Mouse (Mus musculus): ENCODE results near the gene Ccdc88b. TPM values are rescaled to one million over a fixed set of nuclear protein-coding genes. Genes with fewer than 3 reads are reported as not detected.

The Ccdc88b gene
- polyA plus RNA-seq, 1 experiment from 2014 or later = 0.37 TPM

DNA sequence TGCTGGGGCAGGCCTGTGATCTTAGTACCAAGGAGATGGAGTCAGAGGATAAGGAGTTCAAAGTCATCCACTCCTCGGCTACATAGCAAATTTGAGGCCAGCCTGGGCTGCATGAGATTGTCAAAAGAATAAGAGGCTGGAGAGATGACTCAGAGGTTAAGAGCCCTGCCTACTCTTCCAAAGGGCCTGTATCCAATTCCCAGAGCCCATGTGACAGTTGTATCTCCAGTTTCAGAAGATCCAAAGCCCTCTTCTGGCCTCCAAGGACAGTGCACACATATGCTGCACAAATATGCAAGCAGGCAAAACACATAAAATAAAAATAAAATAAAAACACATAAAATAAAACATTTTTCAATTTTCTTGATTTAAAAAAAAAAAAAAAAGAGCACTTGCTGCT lies 16.2 kb upstream of the Ccdc88b start:
- DNase-seq (ENCODE audit: low spot score) = no peak
- H3K27ac ChIP-seq = no peak overlapping the region
- H3K36me3 ChIP-seq = no peaks in the 10 kb centered on the region
- WGBS = 85% methylated on average over 1 of the region's 1 CpGs
- H3K9me3 ChIP-seq = no peaks in the 10 kb centered on the region
- H3K4me1 ChIP-seq (replicated peaks) = peaks cover 3% of the 10 kb centered on the region
- no peaks in the 10 kb centered on the region for H3K27me3 ChIP-seq (ENCODE audit: insufficient read depth, poor library complexity, severe bottlenecking)
- no peak overlapping the region for H3K4me3 ChIP-seq

DNA sequence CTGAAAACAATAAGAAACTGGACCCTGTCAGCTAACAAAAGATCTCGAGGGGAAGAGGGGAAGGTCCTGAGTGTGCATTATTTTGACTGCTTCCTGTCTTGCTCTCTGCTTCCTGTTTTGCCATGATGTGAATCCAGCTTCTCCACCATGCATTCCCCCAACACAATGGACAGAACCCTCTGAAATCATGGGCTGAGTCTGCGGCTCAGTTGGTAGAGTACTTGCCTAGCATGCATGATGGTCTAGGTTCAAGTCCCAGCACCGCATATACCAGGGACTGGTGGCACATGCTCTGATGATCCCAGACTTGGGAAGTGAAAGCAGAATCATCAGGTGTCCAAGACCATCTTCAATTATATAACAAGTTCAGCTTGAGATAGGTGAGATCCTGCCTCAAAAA lies 14.7 kb upstream of the Ccdc88b start:
- H3K4me3 ChIP-seq = no peak overlapping the region
- H3K27ac ChIP-seq = no peak overlapping the region
- H3K36me3 ChIP-seq = no peaks in the 10 kb centered on the region
- no peaks in the 10 kb centered on the region for H3K9me3 ChIP-seq
- peaks cover 5% of the 10 kb centered on the region for H3K4me1 ChIP-seq (replicated peaks)
- H3K27me3 ChIP-seq (ENCODE audit: insufficient read depth, poor library complexity, severe bottlenecking) = no peaks in the 10 kb centered on the region
- no peak for DNase-seq (ENCODE audit: low spot score)
- 79% methylated on average over 3 of the region's 3 CpGs for WGBS

DNA sequence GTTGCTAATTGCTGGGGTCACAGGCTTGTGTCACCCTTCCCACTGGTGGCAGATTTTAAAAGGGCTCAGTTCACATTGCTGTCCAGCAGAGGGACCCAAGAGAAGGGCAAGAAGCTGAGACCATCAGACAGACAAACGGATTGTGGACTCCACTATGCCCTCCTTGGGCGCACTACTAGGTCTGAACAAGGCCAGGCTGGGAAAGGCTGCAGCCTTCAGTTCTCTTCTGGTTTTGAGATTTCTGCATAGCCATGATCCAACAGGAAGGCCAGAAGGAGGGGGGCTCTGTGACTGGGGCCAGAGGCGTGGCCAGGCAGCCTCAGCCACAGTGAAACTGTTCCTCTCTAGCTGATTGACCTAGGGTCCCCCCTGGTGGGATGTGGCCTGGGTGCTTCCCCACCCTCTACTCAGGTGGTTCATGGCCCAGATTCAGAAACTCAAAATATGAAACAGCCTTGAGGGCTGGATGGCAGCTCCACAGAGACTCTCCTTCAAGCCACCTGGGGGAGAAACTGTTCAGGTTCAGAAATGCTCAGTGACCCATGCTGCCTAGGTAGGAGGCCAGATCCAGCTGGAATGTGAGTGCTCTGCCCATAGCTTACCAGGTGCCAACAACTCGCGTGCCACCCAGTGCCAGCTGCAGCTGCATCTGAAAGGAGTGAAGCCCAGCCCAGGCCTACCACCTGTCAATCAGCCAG lies 13.7 kb upstream of the Ccdc88b start:
- WGBS = 56% methylated on average over 5 of the region's 5 CpGs
- H3K27me3 ChIP-seq (ENCODE audit: insufficient read depth, poor library complexity, severe bottlenecking) = no peaks in the 10 kb centered on the region
- no peaks in the 10 kb centered on the region for H3K9me3 ChIP-seq
- no peaks in the 10 kb centered on the region for H3K36me3 ChIP-seq
- H3K27ac ChIP-seq = no peak overlapping the region
- H3K4me1 ChIP-seq (replicated peaks) = peaks cover 5% of the 10 kb centered on the region
- no peak overlapping the region for H3K4me3 ChIP-seq
- no peak for DNase-seq (ENCODE audit: low spot score)

DNA sequence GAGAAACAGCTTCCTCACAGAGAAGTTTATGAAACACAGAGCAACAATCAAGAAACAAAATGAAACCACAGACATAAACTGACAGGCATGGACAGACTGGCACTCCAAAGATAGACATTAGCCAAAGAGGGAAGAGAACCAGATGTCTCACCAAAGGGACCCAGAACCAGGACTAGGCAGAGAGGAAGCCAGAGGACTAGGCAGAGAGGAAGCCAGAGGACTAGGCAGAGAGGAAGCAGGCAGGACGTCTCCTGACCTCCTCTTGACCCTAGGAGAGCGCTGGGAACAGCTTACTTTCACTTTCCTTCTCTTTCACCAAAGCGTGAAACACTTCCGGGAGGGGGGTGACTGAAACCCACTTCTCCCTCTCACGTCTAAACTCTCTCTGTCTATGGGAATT lies 11.3 kb upstream of the Ccdc88b start:
- H3K36me3 ChIP-seq = no peaks in the 10 kb centered on the region
- no peak for DNase-seq (ENCODE audit: low spot score)
- no peaks in the 10 kb centered on the region for H3K9me3 ChIP-seq
- peaks cover 5% of the 10 kb centered on the region for H3K4me1 ChIP-seq (replicated peaks)
- H3K27ac ChIP-seq = no peak overlapping the region
- 15% methylated on average over 5 of the region's 5 CpGs for WGBS
- peak overlapping the region; percentile 31 for H3K4me3 ChIP-seq
- no peaks in the 10 kb centered on the region for H3K27me3 ChIP-seq (ENCODE audit: insufficient read depth, poor library complexity, severe bottlenecking)

DNA sequence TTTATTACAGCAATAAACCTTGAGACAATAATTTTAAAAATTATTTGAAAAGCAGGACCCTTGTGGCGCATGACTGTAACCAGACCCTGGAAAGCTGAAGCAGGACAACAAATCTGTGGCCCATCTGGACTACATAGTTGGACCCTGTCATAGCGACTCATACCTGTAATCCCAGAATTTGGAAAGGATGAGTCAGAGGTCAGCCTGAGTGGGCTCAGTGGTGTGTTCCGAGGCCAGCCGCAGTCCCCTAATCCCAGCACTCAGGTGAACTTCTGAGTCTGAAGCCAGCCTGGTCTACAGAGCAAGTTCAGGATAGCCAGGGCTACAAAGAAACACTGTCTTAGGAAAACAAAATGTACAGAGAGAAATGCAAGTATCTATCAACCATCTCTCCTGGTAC lies 3.4 kb upstream of the Ccdc88b start:
- H3K9me3 ChIP-seq = no peaks in the 10 kb centered on the region
- no peak overlapping the region for H3K4me3 ChIP-seq
- peaks cover 16% of the 10 kb centered on the region for H3K27me3 ChIP-seq (ENCODE audit: insufficient read depth, poor library complexity, severe bottlenecking)
- H3K27ac ChIP-seq = no peak overlapping the region
- H3K36me3 ChIP-seq = no peaks in the 10 kb centered on the region
- 92% methylated on average over 4 of the region's 4 CpGs for WGBS
- H3K4me1 ChIP-seq (replicated peaks) = peaks cover 14% of the 10 kb centered on the region
- DNase-seq (ENCODE audit: low spot score) = no peak

DNA sequence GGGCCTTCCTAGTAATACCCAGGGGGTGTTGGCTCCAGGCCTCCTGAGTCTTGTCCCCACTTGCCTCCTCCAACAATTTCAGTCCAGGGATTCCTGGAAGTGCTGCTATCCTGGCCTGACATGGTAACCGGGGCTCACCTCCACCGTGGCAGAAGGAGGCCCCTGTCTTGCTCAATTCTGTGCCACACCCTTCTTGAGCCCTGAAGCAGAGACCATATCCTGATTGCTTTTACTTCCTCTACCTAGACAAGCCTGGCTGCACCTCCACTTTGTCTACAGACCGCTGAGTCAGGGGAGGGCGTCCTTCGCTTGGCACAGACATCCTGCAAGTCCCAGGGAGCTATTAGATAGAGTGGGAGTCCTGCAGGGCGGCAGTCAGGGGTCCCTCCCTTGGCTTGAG lies 2.7 kb upstream of the Ccdc88b start:
- peaks cover 21% of the 10 kb centered on the region for H3K4me1 ChIP-seq (replicated peaks)
- H3K4me3 ChIP-seq = no peak overlapping the region
- H3K27ac ChIP-seq = no peak overlapping the region
- DNase-seq (ENCODE audit: low spot score) = no peak
- WGBS = 77% methylated on average over 6 of the region's 6 CpGs
- H3K9me3 ChIP-seq = no peaks in the 10 kb centered on the region
- H3K36me3 ChIP-seq = no peaks in the 10 kb centered on the region
- H3K27me3 ChIP-seq (ENCODE audit: insufficient read depth, poor library complexity, severe bottlenecking) = peaks cover 23% of the 10 kb centered on the region

DNA sequence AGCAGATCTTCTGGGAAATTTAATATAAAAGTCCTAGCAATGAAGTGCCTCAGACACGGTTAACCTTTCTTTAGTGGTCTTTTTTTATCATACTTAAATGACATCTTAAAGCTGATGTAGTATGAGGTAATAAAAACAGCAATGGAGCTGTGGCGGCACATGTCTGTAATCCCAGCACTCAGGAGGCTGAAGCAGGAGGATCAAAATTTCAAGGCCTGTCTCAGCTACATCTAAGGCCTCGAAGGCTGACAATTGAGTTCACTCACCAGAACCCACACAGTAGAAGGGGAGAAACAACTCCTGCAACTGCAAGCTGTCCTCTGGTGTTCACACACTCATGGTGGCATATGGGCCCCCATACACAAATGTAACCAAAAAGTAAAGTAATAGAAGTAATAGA lies 2.0 kb upstream of the Ccdc88b start:
- DNase-seq (ENCODE audit: low spot score) = no peak
- H3K4me3 ChIP-seq = no peak overlapping the region
- peaks cover 29% of the 10 kb centered on the region for H3K4me1 ChIP-seq (replicated peaks)
- H3K27ac ChIP-seq = no peak overlapping the region
- 88% methylated on average over 3 of the region's 3 CpGs for WGBS
- H3K36me3 ChIP-seq = no peaks in the 10 kb centered on the region
- H3K9me3 ChIP-seq = no peaks in the 10 kb centered on the region
- H3K27me3 ChIP-seq (ENCODE audit: insufficient read depth, poor library complexity, severe bottlenecking) = peaks cover 30% of the 10 kb centered on the region

DNA sequence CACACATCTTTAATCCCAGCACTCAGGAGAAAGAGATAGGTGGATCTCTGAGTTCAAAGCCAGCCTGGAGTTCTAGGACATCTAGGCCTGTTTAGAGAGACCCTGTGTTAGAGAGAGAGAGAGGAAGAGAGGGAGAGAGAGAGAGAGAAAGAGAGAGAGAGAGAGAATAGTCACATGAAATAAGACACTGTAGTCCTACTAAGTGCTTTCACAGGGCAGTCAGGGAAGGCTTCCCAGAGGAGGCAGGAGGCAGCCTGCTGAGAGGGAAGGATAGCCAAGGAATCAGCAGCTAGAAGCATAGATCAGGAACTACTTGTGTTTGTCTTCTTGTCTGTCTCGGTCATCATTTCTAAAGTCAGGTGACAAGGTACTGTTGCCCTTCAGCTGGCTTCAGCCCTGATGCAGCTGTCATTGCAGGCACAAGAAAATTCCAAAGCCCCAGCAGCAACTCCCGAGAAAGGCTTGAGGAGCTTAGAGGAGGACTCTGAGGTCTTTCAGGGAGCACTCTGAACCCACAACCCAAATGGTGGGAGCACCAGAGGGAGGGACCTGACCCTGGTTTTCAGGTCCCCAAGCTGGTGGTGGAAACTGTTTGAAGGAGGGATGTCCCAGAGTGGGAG lies 1.1 kb upstream of the Ccdc88b start:
- DNase-seq (ENCODE audit: low spot score) = no peak
- Histone ChIP-seq H3K27ac (no peak overlapping the region), H3K36me3 (no peaks in the 10 kb centered on the region), H3K4me3 (no peak overlapping the region), H3K4me1 (replicated peaks) (peaks cover 34% of the 10 kb centered on the region), H3K27me3 (ENCODE audit: insufficient read depth, poor library complexity, severe bottlenecking) (peaks cover 39% of the 10 kb centered on the region), H3K9me3 (no peaks in the 10 kb centered on the region)
- 79% methylated on average over 2 of the region's 2 CpGs for WGBS

DNA sequence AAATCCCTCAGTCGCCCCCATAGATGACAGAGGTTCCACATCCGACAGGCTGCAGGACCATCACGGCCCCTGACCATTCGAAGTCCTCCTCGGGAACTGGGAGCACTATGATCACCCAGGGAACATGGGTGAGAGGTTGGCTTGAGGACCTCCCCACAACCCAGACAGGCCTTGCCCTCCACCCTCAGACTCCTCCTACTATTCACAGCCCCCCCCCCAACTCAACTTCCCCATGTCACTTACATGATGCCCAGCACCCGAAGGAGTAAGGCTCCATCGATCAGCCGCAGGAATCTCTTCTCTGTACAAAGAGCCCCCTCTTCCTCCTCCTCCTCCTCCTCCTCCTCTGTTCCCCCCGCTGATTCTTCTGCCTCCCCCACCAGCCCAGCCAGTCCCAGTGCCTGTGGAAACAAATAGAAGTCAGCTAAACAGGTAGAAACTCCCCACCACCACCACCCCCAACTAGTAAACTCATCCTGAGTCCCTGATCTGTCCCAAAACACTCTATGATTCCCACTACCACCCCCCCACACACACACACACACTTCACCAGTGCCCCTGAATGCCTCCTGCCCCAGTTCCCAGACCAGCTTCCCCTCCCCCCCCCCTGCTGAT lies 513 bp downstream of the Ccdc88b start:
- 74% methylated on average over 9 of the region's 9 CpGs for WGBS
- no peak for DNase-seq (ENCODE audit: low spot score)
- H3K27ac ChIP-seq = peak overlapping the region; percentile 40; the same call in 1 of the 2 replicates

DNA sequence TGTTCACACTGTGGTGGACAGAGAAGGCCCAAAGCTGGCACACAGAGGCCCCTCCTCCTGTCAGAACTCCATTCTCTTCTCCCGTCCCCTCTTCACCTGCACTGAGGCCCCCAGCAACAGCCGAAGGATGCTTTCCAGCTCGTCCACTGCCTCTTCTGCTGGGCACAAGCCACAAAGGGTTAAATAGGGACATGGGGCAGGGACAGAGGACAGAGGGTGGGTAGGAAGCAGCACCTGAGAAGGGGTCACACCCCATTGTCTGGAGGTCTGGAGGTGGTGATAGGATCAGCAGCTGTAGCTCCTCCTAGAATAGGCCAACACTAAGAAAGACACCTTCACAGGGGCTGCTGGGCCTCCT lies 1.0 kb downstream of the Ccdc88b start:
- Histone ChIP-seq H3K9me3 (no peaks in the 10 kb centered on the region), H3K36me3 (no peaks in the 10 kb centered on the region), H3K27me3 (ENCODE audit: insufficient read depth, poor library complexity, severe bottlenecking) (peaks cover 60% of the 10 kb centered on the region), H3K27ac (peak overlapping the region; percentile 40; the same call in 1 of the 2 replicates), H3K4me3 (no peak overlapping the region), H3K4me1 (replicated peaks) (peaks cover 37% of the 10 kb centered on the region)
- WGBS = 62% methylated on average over 3 of the region's 3 CpGs
- no peak for DNase-seq (ENCODE audit: low spot score)

More for the DNA sequence above, 513 bp downstream of the Ccdc88b start:
- Histone ChIP-seq H3K27me3 (ENCODE audit: insufficient read depth, poor library complexity, severe bottlenecking) (peaks cover 55% of the 10 kb centered on the region), H3K36me3 (no peaks in the 10 kb centered on the region), H3K4me1 (replicated peaks) (peaks cover 37% of the 10 kb centered on the region), H3K9me3 (no peaks in the 10 kb centered on the region), H3K4me3 (no peak overlapping the region)

DNA sequence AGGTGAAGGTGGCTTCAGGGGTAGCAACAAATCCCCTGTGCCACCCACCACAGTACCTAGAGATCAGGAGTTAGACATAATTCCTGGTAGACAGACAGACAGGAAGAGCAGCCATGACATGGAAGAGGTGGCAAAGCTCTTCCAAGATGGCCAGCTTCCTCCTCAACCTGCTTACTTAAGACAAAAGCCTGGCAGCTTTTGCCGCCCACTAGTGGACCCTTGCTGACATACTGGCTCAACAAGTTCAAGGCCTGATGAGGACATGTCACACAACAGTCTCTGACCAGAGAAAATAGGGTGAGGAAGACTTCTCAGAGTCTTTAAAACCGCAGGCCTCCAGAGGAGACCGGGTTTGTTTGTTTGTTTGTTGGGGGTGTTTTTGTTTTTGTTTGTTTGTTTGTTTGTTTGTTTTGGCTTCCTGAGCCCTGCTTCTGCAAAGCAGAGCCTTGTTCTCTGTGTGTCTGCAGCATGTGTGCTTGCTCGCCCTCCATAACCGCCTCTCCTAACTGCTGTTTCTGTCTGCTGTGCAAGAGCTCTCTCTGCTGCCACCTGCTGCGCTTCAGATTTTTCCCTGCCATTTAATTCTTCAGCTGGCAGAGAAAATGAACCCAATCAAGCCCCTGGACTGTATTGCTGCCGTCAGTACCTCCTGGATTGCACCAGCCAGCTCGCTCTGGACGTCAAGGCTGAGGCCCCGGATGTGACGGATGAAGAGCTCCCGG lies 1.6 kb downstream of the Ccdc88b start:
- no peak overlapping the region for H3K4me3 ChIP-seq
- no peaks in the 10 kb centered on the region for H3K9me3 ChIP-seq
- H3K27ac ChIP-seq = peak overlapping the region; percentile 80
- no peaks in the 10 kb centered on the region for H3K36me3 ChIP-seq
- peak; percentile 44 for DNase-seq (ENCODE audit: low spot score)
- peaks cover 66% of the 10 kb centered on the region for H3K27me3 ChIP-seq (ENCODE audit: insufficient read depth, poor library complexity, severe bottlenecking)
- peaks cover 37% of the 10 kb centered on the region for H3K4me1 ChIP-seq (replicated peaks)
- WGBS = 54% methylated on average over 12 of the region's 12 CpGs

DNA sequence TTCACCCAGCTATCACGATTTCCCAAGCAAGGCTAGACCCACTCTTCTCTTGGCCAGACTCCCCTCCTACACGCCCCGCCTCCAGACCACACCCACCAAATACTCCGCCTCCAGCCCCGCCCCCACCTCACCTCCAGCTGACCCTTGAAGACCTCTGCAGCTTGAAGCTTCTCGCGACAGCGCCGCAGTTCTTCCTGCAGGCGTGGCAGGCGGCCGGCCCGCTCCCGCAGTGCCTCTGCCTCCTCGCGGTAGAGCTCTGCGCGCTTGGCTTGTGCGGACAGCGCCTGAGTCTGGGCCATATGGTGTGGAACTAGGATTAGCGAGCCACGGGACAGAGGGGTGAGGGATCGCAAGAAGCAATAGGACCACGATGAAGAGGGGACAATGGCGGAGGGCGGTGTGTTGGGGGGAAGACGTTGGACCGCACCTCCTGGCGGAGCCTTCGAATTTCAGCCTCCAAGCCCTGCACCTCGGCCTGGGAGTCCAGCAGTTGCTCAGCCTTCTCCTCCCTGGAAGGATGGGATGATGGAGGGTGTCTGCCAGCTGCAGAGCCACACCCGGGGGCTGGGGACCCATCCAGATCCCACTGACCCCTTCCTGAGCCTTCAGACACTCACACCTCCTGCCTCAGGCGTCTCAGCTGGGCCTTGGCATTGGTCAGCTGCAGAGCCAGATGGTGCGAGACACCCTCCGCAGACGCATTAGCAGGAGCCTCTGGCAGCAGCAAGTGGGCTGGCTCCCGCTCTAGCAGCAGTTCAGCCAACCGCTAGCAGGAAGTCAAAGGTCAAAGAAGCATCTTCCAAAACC lies 2.6 kb downstream of the Ccdc88b start:
- peak; percentile 81 for DNase-seq (ENCODE audit: low spot score)
- Histone ChIP-seq H3K4me3 (peak overlapping the region; percentile 45), H3K4me1 (replicated peaks) (peaks cover 37% of the 10 kb centered on the region), H3K27me3 (ENCODE audit: insufficient read depth, poor library complexity, severe bottlenecking) (peaks cover 76% of the 10 kb centered on the region), H3K27ac (peak overlapping the region; percentile 80), H3K9me3 (no peaks in the 10 kb centered on the region), H3K36me3 (no peaks in the 10 kb centered on the region)
- WGBS = 5% methylated on average over 38 of the region's 38 CpGs

All from hindbrain, embryonic 10.5 days (tissue).